Mouse (Mus musculus) kidney, postnatal 10 days (tissue): Measurements from ENCODE around the gene Gm7137.
"Not testable (repeated sequence)": the region's sequence is repeated elsewhere in the genome, so short reads cannot be mapped to it uniquely, and the experiment has no call there.

ENCODE experiments used
- DNase-seq: peaks from one replicate; pipeline ENCODE4 v3.0.0; 2021; ENCODE audit warnings: mixed read lengths

The Gm7137 gene

DNA sequence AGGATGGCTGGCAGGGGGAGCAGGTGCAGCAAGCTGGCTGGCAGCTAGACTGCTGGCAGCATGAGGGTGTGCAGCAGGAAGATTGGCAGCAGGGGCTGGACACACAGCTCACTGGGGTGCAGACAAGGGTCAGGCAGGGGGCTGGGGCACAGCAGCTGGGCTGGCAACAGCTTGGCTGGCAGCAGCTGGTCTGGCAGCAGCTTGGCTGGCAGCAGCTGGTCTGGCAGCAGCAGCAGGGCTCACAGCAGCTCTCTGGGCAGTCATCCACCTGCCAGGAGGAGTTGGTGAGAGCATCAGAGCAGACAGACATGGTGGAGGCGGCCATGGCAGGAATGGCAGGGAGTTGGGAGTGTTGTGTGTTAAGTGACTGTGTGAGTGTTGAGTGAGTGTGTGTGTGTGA lies at the start of gene Gm7137:
Gene Gm7137, minus strand, starts transcription at position 325 of the 400 bp plus-strand sequence.
- DNase-seq, result not testable (repeated sequence)

GRCm38 (mm10) chr10:77835647-77836046 lies 47.6 kb upstream of the Gm7137 start, which contains the start of gene Krtap10-10:
Krtap10-10 (plus strand) TSS chr10:77835947.
- no peak for DNase-seq

DNA sequence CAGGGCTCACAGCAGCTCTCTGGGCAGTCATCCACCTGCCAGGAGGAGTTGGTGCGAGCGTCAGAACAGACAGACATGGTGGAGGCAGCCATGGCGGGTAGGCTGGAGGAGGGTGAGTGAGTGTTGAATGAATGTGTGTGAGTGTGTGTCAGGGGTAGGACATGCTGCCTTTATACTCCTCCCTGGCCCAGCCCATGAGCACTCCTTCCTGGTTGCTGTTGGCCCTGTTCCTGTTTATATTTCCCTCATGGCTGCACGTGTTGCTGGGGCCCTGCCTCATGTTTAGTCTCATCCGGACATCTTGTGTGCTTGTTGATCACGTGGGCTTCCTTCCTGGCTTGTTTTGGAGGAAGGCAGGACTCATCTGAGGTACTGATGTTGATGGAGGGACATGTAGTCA lies 39.0 kb upstream of the Gm7137 start, which contains the start of gene Krtap10-4:
Gene Krtap10-4, minus strand, starts transcription at position 145 of the 400 bp plus-strand sequence.
- DNase-seq, result no peak

DNA sequence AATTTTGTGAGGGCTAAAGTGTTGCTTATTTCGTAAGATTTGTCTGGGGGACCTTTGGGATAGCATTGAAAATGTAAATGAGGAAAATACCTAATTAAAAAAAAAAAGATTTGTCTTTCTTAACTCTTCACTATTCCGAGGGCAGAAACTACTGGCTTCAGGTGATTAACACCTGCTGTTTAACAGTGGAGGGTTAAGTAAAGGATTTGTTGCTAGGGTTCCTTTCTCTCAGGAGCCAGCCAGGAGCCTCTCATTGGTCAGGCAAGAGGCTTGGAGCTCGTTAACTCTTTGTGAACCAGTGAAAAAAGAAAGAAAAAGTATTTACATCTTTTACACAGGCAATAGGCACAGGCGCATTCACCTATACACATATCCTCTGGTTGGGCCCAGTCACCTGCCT lies 31.2 kb upstream of the Gm7137 start:
- DNase-seq, result no peak

GRCm38 (mm10) chr10:77818523-77818922 lies 30.5 kb upstream of the Gm7137 start:
- DNase-seq, result no peak

GRCm38 (mm10) chr10:77815514-77815913 lies 27.5 kb upstream of the Gm7137 start:
- DNase-seq, result peak; percentile 24

DNA sequence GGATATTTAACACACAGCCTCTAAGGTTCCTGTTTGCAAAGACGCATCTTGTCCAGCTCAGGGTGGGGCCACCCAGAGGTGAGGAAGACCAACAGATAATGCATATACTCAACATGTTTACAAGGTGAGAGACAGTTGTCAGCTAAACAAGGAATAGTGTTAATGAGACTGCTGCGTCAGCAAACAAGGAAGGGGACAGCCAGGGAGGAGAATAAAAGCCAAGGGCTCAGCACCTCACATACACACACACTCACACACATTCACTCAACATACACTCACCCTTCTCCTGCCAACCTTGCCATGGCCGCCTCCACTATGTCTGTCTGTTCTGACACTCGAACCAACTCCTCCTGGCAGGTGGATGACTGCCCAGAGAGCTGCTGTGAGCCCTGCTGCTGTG lies 26.4 kb upstream of the Gm7137 start, which contains the start of gene Gm2696:
Gene Gm2696, plus strand, starts transcription at position 301 of the 400 bp plus-strand sequence.
- no peak for DNase-seq

GRCm38 (mm10) chr10:77811743-77812142 lies 23.7 kb upstream of the Gm7137 start, which contains the start of gene Gm9507:
Gm9507 (minus strand) TSS chr10:77811843.
- DNase-seq, result no peak

DNA sequence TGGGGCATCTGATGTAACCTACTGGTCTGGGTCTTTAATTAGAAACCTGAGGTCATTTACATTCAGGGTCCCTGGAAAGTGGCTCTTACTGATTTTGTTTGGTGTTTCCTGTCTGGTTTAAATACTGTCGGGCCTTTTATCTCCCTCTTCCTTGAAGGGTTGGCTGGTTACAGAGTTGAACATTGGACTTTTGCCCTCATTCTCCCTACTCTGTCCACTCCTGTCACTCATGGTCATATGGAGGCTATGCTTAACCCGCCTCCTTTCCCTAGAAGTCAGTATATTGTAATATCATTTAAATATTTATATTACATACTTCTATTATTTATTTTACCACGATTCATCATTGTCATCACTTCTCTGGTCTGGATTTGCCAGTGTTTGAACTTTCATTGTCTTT lies 16.1 kb upstream of the Gm7137 start:
- no peak for DNase-seq

GRCm38 (mm10) chr10:77798921-77799508 lies 11.0 kb upstream of the Gm7137 start, which contains the start of gene Gm19668:
Gm19668 (minus strand) TSS chr10:77799133.
- no peak for DNase-seq

GRCm38 (mm10) chr10:77798164-77798920 lies 10.3 kb upstream of the Gm7137 start:
- DNase-seq, result peak; percentile 27

DNA sequence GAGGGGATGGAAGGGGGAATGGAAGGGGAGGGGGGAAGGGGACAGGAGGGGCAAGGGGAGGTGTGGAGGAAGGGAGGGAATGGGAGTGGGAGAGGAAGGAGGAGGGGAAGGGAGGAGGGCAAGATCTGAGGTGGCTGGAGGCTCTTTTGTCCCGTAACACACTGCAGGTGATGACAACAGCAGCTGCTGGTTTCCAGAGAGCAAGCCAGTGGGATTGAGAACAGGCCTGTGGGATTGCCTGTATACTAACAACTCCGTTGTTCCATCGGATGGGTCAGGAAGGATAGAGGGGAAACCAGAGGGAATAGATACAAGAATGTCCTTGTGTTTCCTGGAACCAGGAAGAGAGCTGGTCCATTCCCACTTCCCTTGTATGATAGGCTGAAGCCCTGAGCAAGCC lies 9.7 kb upstream of the Gm7137 start:
- DNase-seq, result no peak

GRCm38 (mm10) chr10:77794976-77795375 lies 7.0 kb upstream of the Gm7137 start, which contains the start of gene Gm9639:
Gm9639 (minus strand) TSS chr10:77795076.
- DNase-seq, result no peak

GRCm38 (mm10) chr10:77788621-77789020 lies 621 bp upstream of the Gm7137 start:
- DNase-seq, result no peak

- DNase-seq, result not testable (repeated sequence)
These were observed 4.6 kb downstream of the Gm7137 start for GRCm38 (mm10) chr10:77783396-77783795.

DNA sequence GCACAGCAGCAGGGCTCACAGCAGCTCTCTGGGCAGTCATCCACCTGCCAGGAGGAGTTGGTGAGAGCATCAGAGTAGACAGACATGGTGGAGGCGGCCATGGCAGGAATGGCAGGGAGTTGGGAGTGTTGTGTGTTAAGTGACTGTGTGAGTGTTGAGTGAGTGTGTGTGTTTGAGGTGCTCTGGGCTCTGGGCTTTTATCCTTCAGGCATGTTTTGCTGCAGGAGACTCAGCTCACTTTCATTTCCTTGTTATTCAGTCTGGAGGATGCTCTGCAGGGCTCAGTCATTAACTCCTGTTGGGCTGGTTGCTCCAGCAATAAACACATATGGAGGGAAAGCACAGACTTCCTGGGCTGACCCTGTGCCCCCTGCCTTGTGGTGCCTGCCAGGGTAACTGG lies 5.6 kb downstream of the Gm7137 start, which contains the start of gene Gm3250:
Gene Gm3250, minus strand, starts transcription at position 101 of the 400 bp plus-strand sequence.
- DNase-seq, result not testable (repeated sequence)

DNA sequence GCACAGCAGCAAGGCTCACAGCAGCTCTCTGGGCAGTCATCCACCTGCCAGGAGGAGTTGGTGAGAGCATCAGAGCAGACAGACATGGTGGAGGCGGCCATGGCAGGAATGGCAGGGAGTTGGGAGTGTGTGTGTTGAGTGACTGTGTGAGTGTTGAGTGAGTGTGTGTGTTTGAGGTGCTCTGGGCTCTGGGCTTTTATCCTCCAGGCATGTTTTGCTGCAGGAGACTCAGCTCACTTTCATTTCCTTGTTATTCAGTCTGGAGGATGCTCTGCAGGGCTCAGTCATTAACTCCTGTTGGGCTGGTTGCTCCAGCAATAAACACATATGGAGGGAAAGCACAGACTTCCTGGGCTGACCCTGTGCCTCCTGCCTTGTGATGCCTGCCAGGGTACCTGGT lies 11.2 kb downstream of the Gm7137 start, which contains the start of gene Gm7138:
Gene Gm7138, minus strand, starts transcription at position 101 of the 400 bp plus-strand sequence.
- not testable (repeated sequence) for DNase-seq

- DNase-seq, result not testable (repeated sequence)
These were observed 15.9 kb downstream of the Gm7137 start for GRCm38 (mm10) chr10:77772142-77772541.

- DNase-seq, result not testable (repeated sequence)
These were observed 16.8 kb downstream of the Gm7137 start, which contains the start of gene Gm3238 for GRCm38 (mm10) chr10:77771225-77771624. Gm3238 (minus strand) TSS chr10:77771325.

DNA sequence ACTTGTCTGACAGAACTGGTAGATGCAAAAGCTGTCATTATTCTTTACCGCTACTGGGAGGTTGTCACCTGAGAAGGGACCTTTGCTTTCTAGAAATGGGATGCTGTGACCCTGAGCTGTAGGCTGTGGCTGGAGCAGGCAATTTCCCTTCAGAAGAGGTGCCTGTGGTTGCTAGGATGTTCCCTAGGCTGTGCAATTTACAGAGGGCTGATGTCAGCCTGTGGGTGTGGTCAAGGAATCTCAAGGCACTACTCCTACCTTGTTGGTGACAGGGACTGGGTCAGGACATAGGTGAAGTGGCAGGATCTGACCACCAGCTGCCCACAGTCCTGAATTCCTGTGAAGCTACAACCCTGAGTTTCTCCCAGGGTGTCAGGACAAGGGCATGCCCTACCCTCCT lies 18.3 kb downstream of the Gm7137 start:
- no peak for DNase-seq

GRCm38 (mm10) chr10:77759582-77759981 lies 28.4 kb downstream of the Gm7137 start, which contains the start of gene Gm3233:
Gm3233 (minus strand) TSS chr10:77759682.
- not testable (repeated sequence) for DNase-seq

GRCm38 (mm10) chr10:77753448-77753847 lies 34.6 kb downstream of the Gm7137 start:
- no peak for DNase-seq

DNA sequence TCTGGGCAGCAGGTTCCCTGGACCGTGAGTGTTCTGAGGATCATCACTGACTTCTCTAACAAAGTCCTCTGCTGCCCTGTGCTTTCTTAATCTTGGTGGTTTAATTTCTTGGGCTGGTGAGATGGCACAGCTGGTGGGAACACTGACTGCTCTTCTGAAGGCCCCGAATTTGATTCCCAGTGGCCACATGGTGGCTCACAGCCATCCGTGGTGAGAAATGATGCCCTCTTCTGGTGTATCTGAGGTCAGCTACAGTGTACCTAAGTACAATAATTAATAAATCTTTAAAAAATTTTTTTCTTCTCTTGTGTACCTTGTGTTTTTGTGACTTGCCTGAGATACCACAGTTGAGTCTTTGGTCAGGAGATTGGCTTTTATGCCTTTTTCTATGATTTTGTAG lies 35.7 kb downstream of the Gm7137 start:
- DNase-seq, result not testable (repeated sequence)
